Mouse (Mus musculus) intestine, embryonic 14.5 days (tissue): ENCODE data around the gene Pitpnm1. TPM values are rescaled to one million over a fixed set of nuclear protein-coding genes. Genes with fewer than 3 reads are reported as not detected.

Experiments used
- ATAC-seq: fragments of 200-750 bp; cut with Nextera tagmentation; replicated peaks from 2 replicates; pipeline ENCODE4 v1.8.0; 2017; ENCODE audit warnings: low read depth, moderate number of reproducible peaks, moderate TSS enrichment, moderate library complexity; ENCODE audit not compliant: low FRiP score, low TSS enrichment
- DNase-seq: peaks from one replicate; pipeline ENCODE4 v3.0.0-alpha.2; 2018; ENCODE audit warnings: low spot score
- H3K27ac ChIP-seq: fragments of 300-500 bp; sonication (generic); 2 replicates; pipeline ENCODE4 v1.5.1; 2014; ENCODE audit warnings: low read depth, mild to moderate bottlenecking, control low read depth
- H3K27me3 ChIP-seq: fragments of 300-500 bp; sonication (generic); replicated peaks from 2 replicates; pipeline ENCODE4 v1.6.1; 2014; ENCODE audit warnings: low read length, control low read depth; ENCODE audit not compliant: control insufficient read depth, insufficient read depth
- H3K36me3 ChIP-seq: fragments of 300-500 bp; sonication (generic); 2 replicates; pipeline ENCODE4 v1.6.1; 2014; ENCODE audit warnings: low read length, control low read depth; ENCODE audit not compliant: control insufficient read depth, insufficient read depth
- H3K4me1 ChIP-seq: fragments of 300-500 bp; sonication (generic); replicated peaks from 2 replicates; pipeline ENCODE4 v1.6.1; 2014; ENCODE audit warnings: low read length, control low read depth, mixed read lengths; ENCODE audit not compliant: control insufficient read depth, insufficient read depth
- H3K4me2 ChIP-seq: fragments of 300-500 bp; sonication (generic); 2 replicates; pipeline ENCODE4 v1.6.1; 2014; ENCODE audit warnings: low read length
- H3K4me3 ChIP-seq: fragments of 300-500 bp; sonication (generic); 2 replicates; pipeline ENCODE4 v1.5.1; 2014; ENCODE audit warnings: low read depth, low read length, control low read depth, mixed read lengths
- H3K9ac ChIP-seq: fragments of 300-500 bp; sonication (generic); 2 replicates; pipeline ENCODE4 v1.6.1; 2014; ENCODE audit warnings: mild to moderate bottlenecking, low read length
- H3K9me3 ChIP-seq: fragments of 300-500 bp; sonication (generic); 2 replicates; pipeline ENCODE4 v1.6.1; 2016; ENCODE audit warnings: low read length, control low read depth; ENCODE audit not compliant: control insufficient read depth
- WGBS: fragments of 180-500 bp; shearing (Covaris S2); extraction: QIAGEN DNeasy Blood & Tissue Kit; methylation state at CpG from one replicate; pipeline ENCODE4 v1.1.7; 2014; 5-methylcytosine and 5-hydroxymethylcytosine counted together
- polyA plus RNA-seq: library from polyadenylated mRNA; unstranded; fragments of >200 nt; fragmentation: Nextera tagmentation; extraction: Ambion mirVana; gene quantifications from 2 replicates; pipeline ENCODE4 v1.2.1, GENCODE M21; 2014

The Pitpnm1 gene
- polyA plus RNA-seq, result 13.3 and 14.3 TPM in 2 replicates

DNA sequence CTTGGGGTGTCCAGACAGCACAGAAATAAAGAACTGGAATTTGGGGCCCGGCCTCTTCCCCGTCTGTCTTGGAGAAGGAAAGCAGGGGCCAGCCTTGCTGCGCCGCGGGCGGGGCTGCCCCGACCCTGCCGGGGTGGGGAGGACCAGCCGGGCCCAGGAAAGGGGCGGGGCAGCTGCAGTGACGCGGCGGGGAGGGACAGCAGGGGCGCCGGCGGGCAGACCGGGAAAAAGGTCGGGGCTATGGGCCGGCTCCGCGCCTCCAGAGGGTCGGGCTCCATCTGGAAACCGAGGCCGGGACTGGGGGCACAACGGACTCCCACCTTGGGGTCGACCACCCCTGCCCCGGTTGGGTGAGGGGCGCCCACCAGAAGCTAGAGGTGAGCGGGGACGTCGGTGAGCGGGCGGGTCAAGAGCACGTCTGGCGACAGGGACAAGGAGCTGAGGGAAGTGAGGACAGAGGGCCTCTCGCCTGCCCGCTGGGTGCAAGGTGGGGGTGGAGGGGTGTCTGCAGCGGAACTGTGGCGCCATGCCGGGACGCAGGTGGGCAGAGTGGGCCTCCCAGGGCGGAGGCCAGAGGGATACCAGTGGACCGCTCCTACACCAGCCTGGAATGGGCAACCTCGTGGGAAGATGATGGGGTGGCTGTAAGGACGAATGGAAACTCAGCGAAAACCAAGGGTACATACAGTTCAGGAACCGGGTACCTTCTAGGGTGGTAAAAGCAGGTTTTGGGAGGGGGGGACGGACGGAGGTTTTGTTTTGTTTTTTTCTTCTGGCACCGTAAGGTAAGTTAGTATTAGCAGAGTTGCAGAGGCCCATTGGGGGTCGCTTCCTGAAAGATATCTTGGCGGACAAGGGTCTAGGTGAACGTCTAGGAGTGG is at the start of gene Pitpnm1:
Gene Pitpnm1, plus strand, starts transcription at position 162 of the 881 bp plus-strand sequence.
- Histone ChIP-seq H3K4me3 (peak within 1 kb of the TSS; percentile 41), H3K36me3 (no peaks in the 10 kb centered on the region), H3K4me1 (peaks cover 30% of the 10 kb centered on the region), H3K9me3 (no peaks in the 10 kb centered on the region), H3K27me3 (peaks cover 23% of the 10 kb centered on the region), H3K9ac (peak within 1 kb of the TSS; percentile 35; the same call in 1 of the 2 replicates), H3K27ac (no peak within 1 kb of the TSS), H3K4me2 (peak within 1 kb of the TSS; percentile 90)
- DNase-seq (peak; percentile 81), ATAC-seq (no peak)
- WGBS, result 1% methylated on average over 53 of the region's 53 CpGs

DNA sequence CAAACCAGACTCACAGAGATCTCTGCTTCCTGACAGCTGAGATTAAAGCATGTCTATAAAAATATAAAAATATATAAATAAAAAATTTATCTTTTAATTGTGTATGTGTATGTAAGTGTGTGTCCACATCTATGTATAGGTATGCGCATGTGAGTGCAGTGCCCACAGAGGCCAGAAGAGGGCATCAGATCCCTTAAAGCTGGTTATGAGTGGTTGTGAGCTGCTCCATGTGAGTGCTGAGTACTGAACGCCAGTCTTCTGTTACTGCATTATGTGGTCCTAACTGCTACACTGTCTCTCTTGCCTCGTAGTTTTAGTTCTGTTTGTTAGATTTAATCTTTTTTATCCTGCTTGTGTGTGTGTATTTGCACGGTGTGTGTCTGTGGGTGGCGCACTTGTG is 48.8 kb upstream of the Pitpnm1 start:
- ATAC-seq, result no peak
- Histone ChIP-seq H3K27ac (no peak overlapping the region), H3K9me3 (no peaks in the 10 kb centered on the region), H3K4me2 (no peak overlapping the region), H3K9ac (no peak overlapping the region), H3K27me3 (no peaks in the 10 kb centered on the region), H3K4me1 (0 out of 2 replicates have a peak, but pooled peaks cover 2% of the 10 kb centered on the region), H3K36me3 (no peaks in the 10 kb centered on the region), H3K4me3 (no peak overlapping the region)
- WGBS, result 94% methylated on average over 5 of the region's 5 CpGs
- no peak for DNase-seq

DNA sequence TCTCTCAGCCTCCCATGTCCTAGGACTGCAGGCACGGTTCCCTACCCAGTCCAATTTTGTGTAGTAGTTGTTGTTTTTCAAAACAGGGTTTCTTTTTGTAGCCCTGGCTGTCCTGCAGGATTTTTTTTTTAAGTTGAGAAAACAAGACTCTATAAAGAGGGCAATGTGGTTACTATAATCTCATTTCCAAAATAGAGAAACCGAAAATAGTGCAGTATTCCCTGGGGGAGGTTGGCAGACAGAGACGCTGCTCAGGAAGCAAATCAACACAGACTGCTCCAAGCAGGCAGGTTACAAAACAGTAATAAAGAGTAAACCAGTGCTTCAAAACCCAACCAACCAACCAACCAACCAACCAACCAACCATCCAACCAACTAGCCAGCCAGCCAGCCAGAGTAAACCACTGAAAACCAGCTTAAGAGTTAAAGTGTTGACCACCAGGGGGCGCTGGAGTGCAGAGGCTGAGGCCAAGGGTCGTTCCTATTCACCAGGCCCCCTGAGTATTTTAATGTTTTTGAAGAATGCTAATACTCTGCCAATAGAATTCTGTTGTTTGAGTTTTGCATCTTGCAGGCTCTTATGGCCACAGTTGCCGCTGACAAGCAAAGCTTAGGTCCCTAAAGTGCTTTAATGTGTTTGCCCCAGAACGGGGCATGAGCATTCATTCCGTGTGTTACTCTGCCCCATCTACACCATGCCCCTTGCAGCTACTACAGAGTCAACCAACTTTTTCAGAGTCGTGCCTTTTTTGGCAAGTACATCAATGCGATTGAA is 47.9 kb upstream of the Pitpnm1 start:
- Histone ChIP-seq H3K27ac (no peak overlapping the region), H3K36me3 (no peaks in the 10 kb centered on the region)

GRCm38 (mm10) chr19:4052516-4053030 is 47.2 kb upstream of the Pitpnm1 start:
- 88% methylated on average over 5 of the region's 5 CpGs for WGBS
- no peak overlapping the region for H3K4me2 ChIP-seq

More for the DNA sequence above, 47.9 kb upstream of the Pitpnm1 start:
- Histone ChIP-seq H3K9ac (no peak overlapping the region), H3K4me1 (0 out of 2 replicates have a peak, but pooled peaks cover 2% of the 10 kb centered on the region), H3K27me3 (no peaks in the 10 kb centered on the region), H3K4me2 (no peak overlapping the region), H3K9me3 (no peaks in the 10 kb centered on the region), H3K4me3 (no peak overlapping the region)
- 53% methylated on average over 10 of the region's 10 CpGs for WGBS
- DNase-seq, result peak; percentile 79
- ATAC-seq, result no peak

DNA sequence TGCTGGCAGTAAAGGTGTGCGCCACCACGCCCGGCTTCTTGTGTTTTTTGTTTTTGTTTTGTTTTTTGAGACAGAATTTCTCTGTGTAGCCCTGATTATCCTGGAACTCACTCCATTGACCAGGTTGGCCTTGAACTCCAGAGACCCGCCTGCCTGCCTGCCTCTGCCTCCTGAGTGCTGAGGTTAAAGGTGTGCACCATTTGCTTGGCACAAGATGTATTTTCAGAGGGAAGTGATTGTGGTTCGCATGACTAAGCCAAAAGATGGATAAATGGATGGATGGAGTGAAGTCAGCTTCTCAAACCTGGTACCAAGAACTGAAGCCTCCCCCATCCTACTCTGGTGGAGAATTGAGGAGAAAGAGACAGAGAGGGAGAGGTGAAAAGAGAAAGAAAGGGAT is 45.2 kb upstream of the Pitpnm1 start:
- ATAC-seq, result no peak
- Histone ChIP-seq H3K4me1 (no peaks in the 10 kb centered on the region), H3K27me3 (no peaks in the 10 kb centered on the region)

More at GRCm38 (mm10) chr19:4052516-4053030, 47.2 kb upstream of the Pitpnm1 start:
- ATAC-seq, result no peak
- H3K4me1 ChIP-seq, result 0 out of 2 replicates have a peak, but pooled peaks cover 2% of the 10 kb centered on the region
- no peaks in the 10 kb centered on the region for H3K27me3 ChIP-seq
- H3K27ac ChIP-seq, result no peak overlapping the region
- no peaks in the 10 kb centered on the region for H3K36me3 ChIP-seq
- no peak overlapping the region for H3K4me3 ChIP-seq
- H3K9ac ChIP-seq, result no peak overlapping the region
- no peaks in the 10 kb centered on the region for H3K9me3 ChIP-seq
- DNase-seq, result no peak

GRCm38 (mm10) chr19:4055216-4055946 is 44.4 kb upstream of the Pitpnm1 start:
- ATAC-seq (no peak), DNase-seq (no peak)
- no peaks in the 10 kb centered on the region for H3K27me3 ChIP-seq
- no peaks in the 10 kb centered on the region for H3K4me1 ChIP-seq
- no peaks in the 10 kb centered on the region for H3K9me3 ChIP-seq
- no peak overlapping the region for H3K4me3 ChIP-seq
- H3K27ac ChIP-seq, result no peak overlapping the region
- no peak overlapping the region for H3K9ac ChIP-seq
- no peak overlapping the region for H3K4me2 ChIP-seq
- no peaks in the 10 kb centered on the region for H3K36me3 ChIP-seq
- 68% methylated on average over 8 of the region's 8 CpGs for whole genome bisulfite sequencing

More for the DNA sequence above, 45.2 kb upstream of the Pitpnm1 start:
- no peaks in the 10 kb centered on the region for H3K36me3 ChIP-seq
- WGBS, result 88% methylated on average over 5 of the region's 5 CpGs
- H3K4me3 ChIP-seq, result no peak overlapping the region
- no peak overlapping the region for H3K27ac ChIP-seq
- no peak for DNase-seq
- no peak overlapping the region for H3K4me2 ChIP-seq
- no peaks in the 10 kb centered on the region for H3K9me3 ChIP-seq
- H3K9ac ChIP-seq, result no peak overlapping the region

GRCm38 (mm10) chr19:4055947-4056693 is 43.7 kb upstream of the Pitpnm1 start:
- H3K9ac ChIP-seq, result no peak overlapping the region
- no peak for DNase-seq
- H3K9me3 ChIP-seq, result no peaks in the 10 kb centered on the region
- H3K27me3 ChIP-seq, result no peaks in the 10 kb centered on the region
- H3K4me1 ChIP-seq, result no peaks in the 10 kb centered on the region
- H3K27ac ChIP-seq, result no peak overlapping the region
- ATAC-seq, result 0 out of 2 replicates have a peak, but pooled peaks have one; percentile 13
- no peaks in the 10 kb centered on the region for H3K36me3 ChIP-seq
- no peak overlapping the region for H3K4me3 ChIP-seq
- WGBS, result 47% methylated on average over 15 of the region's 15 CpGs
- no peak overlapping the region for H3K4me2 ChIP-seq
